Mouse (Mus musculus) adrenal gland, postnatal 36 days (tissue): ENCODE measurements around the gene Helz2. TPM values are rescaled to one million over a fixed set of nuclear protein-coding genes. Genes with fewer than 3 reads are reported as not detected.
A peak's percentile ranks its signal among the peaks of the same experiment; 100 is the strongest.

ENCODE experiments used
- DNase-seq, 2 experiments: peaks; one replicate each; pipeline ENCODE4 v3.0.0; 2021; ENCODE audit warnings: mixed read lengths in 1 of 2
- long read RNA-seq, 2 experiments: library from polyadenylated mRNA; stranded (forward); transcript quantifications; one replicate each; pipeline ENCODE4 v2.0.0; 2021; ENCODE audit warnings: borderline sequencing depth in 2 of 2
- total RNA-seq, 2 experiments: library from RNA; stranded (reverse); gene quantifications; 2 replicates each; pipeline ENCODE4 v1.2.3; 2021

Gene Helz2
- 10 to 100 TPM; 19.3 to 28.7 TPM for total RNA-seq
- long read RNA-seq, experiment 1, partial matches to known transcripts = 1 of 1 reads
- long read RNA-seq, experiment 1, other reads (novel, unspliced or antisense) = 0 of 1 reads
- long read RNA-seq, experiment 2, partial matches to known transcripts = 2 of 2 reads
- long read RNA-seq, experiment 2, other reads (novel, unspliced or antisense) = 0 of 2 reads

DNA sequence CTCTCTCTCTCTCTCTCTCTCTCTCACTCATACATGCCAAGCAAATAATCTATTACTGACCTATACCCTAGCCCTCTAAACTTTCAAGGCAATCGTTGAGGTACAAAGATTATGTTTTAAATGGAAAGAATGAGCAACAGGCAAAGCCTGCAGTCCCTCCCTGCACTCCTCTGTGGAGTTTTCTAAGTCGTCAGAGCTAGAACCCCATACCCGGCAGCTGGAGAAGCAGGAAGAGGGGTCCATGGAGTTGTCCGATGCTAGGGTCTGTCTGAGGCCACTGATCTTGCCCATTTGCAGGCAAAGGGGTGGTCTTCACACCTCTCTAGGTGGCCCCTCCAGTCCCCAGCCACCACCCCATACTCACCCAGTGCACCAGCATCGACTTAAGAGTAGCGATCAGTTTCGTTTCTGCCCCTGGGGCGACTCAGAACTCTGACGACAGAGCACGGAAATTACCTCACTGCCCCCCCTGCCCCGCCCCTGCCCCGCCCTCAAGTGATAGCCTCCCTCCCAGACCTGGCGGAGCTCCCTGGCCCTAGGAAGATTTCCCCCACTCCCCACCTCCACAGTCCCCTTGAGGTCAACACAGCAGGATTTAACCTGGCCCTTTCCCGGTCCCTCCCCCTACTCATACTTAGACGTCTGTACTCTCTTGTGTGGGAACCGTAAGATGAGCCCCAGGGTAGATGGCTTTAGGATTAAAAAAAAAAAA lies at the start of gene Helz2:
Gene Helz2 (minus strand): TSS at position 426 of the 712 bp plus-strand sequence.
- peak; percentile 69 to 75 for DNase-seq

DNA sequence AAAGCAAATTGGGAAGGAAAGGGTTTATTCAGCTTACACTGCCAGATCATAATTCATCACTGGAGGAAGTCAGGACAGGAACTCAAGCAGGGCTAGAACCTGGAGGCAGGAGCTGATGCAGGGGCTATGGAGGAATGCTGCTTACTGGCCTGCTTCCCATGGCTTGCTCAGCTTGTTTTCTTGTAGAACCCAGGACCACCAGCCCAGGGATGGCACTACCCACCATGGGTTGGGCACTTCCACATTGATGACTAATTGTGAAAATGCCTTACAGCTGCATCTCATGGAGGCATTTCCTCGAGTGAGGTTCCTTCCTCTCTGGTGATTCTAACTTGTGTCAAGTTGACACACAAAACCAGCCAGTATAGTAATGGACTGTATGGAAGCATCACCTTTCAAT lies 49.1 kb upstream of the Helz2 start:
- no peak for DNase-seq

DNA sequence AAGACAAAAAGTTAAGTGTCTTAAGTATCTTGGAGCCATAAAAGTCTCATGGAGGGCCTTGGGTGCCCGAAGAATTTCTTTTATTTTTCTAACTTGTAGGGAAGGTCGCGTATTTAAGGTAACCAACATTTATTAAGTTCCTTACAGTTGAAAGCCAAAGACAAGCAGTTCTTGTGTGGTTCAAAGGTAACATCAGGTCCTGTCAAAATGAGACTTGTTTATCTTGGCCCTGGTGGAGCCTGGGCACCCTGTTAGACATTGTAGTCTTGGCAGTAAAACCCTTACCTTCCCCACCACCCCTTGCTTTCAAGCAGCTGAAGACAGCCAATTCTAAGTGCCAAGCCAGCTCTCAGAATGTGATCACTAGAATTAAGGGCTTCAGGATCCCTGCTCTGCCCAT lies 46.9 kb upstream of the Helz2 start:
- no peak for DNase-seq

DNA sequence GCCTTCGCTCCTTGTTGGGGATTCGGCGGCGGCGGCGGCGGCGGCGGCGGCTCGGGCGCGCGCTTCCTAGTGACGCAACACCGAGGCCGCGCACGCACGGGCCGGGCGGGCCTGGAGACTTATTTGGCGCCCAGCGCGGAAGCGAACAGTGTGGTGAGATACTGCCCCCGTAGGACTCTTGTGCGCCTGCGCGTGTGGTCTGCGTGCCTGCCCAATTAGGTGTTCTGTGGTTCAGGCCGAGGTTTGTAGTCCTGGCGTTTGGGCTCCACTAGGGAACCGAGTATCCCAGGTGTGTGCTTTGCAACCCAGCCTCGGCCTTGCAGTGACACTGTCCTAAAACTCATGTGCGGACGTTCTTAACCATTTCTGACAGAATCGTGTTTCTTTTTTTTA lies 46.1 kb upstream of the Helz2 start, which contains the start of gene Gmeb2:
Gene Gmeb2 (minus strand): TSS at position 78 of the 393 bp plus-strand sequence.
- peak; percentile 93 to 95 for DNase-seq

DNA sequence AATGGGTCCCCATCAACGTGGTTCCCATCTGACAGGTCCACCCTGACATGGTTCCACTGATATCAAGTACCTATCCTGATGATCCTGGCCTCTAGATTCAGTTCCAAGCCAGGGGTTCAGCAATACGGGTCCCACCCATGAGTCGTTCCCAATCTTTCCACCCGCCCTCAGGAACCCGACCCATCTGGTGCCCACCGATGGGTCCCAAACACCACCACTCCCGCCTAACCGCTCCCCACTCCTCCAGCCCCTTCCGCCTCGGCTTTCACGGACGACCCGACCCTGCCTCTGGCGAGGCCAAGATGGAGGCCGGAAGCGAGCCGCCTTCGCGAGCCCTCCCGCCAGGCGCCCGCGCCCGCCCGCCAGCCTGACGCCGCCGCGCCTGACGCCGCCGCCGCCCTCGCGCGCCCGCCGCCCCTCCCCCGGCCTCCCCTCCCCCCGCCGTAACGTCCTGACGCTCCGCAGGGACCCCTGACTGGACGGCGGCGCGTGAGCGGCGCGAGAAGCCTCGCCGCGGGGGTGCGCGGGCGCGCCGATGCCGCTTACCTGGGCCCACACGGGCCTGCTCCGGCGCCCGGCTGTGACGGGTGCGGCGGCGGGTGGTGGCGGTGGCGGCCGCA lies 45.6 kb upstream of the Helz2 start:
- DNase-seq = peak; percentile 88 to 92

DNA sequence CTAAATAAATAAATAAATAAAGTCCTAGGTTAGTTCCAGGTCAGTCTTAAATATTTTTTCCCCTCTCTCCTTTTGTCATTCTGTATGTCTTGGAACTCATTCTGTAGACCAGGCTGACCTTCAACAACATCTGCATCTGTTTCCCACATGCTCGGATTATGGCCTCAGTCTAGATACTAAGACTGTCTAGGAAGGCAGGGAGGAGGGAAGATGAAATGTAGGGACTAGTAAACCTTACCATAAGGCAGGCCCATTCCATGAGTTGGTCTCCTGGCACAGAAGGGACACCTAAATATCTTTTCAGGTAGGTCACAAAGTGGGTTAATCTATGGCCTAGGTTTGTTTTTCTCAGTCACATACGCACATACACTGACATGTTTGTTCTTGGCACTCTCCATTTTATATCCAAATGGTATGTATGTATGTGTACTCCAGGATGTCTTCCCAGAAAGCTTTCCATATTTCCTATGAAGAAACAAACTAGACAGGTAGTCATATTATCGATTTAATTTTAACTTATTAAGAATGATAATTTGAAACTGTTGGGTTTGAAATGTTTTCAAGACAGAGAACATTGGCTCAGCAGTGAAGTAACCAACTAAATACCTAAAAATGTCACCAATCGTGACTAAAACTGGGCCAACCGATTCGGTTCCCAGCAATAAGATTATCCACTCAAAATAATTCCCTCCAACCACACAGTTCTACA lies 45.0 kb upstream of the Helz2 start:
- DNase-seq = no peak

DNA sequence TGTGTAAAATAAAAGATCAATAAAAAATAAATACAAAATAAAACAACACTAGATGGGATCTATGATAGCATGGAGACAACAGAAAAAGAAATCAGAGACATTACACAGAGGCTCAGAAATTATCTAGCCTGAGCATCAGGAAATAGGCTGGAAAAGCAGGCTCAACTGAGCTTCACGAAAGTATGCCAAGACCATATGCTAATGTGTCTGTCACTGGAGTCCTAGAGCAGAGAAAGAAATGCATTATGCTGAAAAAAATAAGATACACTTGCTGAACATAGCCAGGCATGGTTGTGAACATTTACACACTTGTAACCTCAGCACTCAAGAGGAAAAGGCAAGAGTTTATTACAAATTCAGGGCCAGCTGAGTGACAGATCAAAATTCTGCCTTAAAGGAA lies 38.1 kb upstream of the Helz2 start:
- DNase-seq = no peak

DNA sequence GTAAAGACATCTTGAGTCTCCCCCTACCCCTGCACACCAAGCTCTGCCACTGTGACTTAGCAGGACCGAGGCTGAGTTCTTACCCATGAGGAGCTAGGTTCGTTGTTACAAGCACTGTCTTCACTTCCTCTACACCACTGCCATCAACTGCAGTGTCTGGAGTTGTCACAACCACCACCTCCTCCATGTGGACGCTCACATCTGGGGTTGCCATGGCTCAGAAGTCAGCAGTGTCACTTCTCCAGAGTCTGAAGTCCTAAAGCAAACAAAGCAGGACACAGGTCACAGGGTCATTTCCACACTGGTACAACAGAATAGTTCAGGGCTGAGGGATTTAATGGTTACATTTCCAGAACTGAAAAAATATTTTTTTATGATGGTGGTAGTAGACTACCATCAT lies 36.0 kb upstream of the Helz2 start:
- DNase-seq = no peak

DNA sequence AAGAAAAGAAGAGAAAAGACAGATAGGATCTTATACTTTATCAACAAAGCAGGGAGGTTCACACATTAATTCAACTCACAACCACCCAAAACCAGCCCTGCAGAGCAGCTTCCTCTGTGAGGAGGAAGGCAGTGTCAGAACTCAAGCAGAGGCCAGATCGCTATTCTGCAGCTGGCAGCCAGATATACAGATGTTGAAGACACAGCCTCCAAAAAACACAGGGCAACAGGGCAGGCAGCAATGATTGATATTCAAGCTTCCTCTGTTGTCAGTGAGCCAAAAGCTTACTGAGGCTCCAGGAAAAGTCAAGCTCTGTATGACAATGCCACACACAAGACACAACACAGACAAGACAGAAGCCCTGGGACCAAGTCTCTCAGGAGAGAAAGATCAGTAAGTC lies 34.9 kb upstream of the Helz2 start:
- peak; percentile 25 to 52 for DNase-seq

DNA sequence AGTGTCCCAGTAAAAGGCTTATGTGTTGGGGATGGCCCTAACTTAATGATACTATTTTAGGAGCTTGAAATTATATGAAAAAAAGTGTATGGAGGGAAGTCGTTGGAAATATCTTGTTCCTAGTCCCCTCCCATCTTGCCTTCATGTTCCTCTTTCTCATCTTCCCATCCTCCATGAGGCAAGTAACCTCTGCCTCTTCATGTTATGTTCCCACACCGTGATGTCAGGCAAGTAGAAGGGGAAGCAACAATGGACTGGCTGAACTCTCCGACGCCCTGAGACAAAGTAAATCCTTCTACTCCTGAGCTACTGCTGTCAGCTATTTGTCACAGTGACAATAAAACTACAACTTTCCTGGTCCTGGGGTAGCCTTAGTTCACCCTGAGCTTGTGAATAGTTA lies 32.8 kb upstream of the Helz2 start:
- DNase-seq = no peak

DNA sequence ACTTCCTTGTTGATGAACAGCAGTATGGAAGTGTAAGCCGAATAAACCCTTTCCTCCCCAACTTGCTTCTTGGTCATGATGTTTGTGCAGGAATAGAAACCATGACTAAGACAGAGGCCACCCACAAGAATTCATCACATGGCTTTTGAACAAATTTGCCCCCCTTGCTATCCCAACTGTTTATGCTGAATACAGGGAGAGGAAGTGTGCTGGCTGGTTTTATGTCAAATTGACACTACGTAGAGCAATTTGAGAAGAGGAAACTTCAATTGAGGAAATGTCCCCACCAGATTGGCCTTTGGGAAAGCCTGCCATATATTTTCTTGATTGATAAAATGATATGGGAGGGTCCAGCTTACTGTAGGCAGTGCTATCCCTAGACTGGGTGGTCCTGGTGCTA lies 32.0 kb upstream of the Helz2 start:
- DNase-seq = no peak

DNA sequence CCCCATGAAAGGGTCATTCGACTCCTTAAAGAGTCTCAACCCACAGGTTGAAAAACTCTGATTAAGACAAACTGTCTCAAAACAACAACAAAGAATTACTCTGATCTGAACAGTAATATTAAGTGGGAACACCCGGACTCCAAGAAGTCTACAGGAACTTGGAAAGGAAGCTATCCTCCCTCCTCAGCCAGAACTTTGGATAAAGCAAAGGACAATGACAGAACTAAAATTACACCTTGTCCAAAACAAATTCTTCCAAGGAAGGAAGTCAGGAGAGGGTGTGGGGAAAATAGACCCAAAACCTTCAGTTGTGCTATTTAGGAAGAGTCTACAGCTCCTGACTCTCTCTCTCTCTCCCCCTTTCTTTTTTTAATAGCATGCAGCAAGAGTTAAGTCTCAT lies 30.3 kb upstream of the Helz2 start:
- DNase-seq = no peak

DNA sequence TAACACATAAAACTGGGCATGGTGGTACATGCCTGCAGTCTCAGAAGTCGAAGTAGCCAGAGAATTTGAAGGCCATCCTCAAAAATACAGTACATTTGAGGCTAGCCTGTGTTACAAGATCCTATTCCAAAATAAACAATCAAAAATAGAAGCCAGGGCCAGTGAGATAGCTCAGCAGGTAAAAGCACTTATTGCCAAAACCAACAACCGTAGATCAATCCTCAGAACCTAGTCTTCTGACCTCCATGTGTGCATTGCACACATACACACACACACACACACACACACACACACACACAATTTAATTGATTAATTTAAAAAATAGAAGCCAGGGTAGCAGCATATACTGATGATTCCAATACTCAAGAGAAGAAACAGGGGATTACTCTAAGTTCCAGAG lies 25.0 kb upstream of the Helz2 start:
- DNase-seq = no peak

DNA sequence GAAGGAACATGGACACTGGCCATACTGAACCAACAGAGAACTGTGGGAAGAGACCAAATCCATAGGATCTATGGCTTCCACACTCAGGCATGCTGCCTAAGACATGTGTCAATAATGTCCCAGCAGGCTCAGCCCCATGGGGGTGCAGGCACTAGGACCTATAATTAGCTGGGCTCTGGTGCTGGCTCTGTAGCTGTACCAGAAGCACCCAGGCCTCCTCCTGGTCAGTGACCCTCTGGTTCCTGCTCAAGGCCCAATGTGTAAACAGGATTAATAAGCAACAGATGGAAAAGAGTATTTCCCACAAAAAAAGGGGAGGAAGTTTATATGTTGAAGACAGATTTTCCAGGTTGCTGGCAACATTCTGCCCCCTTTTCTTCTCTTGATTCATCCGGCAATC lies 11.4 kb upstream of the Helz2 start:
- no peak for DNase-seq

DNA sequence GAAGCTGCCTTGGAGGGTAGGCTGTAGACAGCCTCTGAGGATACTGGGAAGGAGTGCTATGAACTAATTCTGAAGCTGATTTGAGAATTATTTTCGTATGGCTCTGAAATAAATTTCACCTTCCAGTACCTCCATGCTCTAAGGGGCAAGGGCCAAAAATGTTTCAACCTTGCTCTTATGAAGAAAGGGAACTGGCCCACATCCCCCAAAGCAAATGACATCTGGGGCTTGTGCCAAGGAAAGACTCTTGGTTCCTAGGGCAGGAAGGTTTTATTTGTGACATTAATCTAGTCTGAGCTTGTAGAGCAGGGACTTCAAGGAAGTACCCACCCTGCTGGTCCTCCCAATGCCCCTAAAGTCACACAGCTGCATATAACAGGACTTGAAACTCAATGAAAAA lies 10.0 kb upstream of the Helz2 start:
- no peak for DNase-seq

DNA sequence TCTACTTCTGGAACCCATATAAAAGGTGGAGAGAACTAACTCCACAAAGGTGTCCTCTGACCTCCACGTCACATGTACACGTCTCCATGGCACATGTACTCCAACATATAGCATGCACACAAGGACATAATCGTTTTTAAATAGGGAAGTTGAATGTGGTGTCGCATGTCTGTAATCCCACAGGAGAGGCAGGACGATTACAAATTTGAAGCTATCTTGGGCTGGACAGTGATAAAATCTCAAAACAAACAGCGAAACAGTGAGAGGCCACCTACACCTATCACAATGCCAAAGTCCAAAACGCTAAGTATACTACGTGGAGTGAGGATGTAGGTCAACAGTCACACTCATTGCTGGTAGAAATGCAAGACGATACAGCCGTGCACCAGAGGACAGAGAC lies 7.4 kb upstream of the Helz2 start:
- no peak for DNase-seq

DNA sequence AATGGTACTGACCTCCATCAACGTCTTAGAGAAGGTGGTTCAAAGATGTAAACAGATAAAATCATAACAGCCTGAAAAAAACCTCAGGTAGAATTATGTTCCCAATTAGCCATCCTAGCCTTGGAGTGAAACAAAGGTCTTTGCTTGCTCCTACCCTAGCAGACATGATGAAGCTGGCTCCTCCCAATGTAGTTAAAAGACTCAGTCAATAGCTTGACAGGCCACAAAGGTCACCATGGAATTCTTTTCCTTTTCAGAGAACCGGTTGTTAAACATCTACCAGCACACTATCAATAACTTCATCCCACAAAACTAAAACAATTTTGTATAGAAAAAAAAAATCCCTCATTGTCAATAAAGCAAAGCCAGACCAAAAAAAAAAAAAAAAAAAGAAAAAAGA lies 3.2 kb upstream of the Helz2 start:
- no peak for DNase-seq

DNA sequence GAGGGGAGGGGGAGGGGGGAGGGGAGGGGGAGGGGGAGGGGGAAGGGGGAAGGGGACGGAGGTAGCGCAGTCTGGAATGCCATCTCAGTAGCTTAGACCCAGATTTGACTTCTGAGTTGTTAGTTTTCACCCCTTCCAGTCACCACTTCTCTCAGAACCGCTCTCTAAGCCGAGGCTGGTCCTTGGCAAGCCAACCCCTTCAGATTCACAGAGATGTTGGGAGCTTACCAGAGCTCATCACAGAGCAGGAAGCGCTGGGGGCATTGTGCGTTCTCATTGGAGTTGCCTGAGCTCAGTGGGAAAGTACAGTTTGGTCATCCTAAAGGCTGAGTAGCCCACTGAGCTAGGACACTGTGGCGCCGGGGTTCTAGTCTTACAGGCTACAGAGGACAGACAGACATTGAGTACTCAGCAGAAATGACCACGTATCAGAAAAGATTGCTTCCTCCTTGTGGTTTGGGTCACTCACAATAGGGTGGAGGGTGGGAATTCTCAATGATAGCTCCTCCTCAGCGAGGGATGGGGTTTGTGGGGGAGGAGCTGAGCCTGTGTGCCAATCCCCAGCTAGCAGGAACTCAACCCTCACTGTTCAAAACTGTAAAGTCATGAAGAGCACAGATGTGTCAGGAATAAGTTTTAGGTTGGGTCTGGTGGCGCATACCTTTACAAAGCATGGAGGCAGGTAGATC lies 2.0 kb upstream of the Helz2 start:
- DNase-seq = peak in 1 of 2 experiments; percentile 57

DNA sequence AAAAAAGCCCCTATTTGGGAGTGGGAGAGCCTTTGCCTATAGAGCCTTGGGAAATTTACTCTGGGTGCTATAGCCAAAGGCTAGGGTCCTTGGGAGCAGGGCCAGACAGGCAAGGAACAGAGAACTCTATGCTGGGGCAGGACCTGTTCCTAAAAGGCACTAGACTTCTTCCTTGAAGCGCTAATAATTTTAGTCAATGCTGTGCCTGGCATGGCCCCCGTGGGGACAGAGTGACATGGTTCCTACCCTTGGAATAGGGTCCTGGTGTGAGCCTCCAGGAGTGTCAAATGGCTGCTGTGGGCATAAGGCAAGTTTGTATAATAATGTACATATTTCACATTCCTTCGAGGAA lies 463 bp upstream of the Helz2 start:
- no peak for DNase-seq

DNA sequence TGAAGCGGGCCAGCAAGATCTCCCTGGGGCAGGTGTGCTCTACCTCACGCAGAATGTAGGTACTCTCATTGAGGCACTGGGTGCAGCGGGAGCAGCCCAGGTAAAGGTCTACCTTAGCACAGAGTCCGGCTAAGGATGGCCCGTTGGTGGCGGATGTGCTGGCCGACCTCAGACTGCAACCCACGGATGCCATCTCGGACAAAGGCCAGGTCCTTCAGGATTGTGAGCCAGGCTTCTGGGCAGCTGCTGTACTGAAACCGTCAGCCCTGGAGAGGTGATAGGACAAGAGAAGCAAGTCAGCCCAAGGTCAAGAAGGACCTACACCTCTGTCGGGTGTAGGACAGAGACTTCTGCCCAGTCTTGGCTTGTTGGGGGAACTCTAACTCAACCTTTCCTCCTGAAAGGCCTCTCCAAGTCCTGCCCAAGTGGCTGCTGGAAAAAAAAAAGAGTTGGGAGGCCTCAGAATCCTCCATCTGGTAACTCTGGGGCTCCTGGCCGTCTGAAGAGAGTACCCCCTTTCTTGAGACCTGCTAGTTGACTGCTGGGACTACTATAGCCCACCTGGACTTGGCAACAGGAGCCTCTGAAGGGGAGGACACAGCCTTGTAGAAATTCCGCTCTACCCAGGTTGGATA lies 904 bp downstream of the Helz2 start:
- DNase-seq = no peak

DNA sequence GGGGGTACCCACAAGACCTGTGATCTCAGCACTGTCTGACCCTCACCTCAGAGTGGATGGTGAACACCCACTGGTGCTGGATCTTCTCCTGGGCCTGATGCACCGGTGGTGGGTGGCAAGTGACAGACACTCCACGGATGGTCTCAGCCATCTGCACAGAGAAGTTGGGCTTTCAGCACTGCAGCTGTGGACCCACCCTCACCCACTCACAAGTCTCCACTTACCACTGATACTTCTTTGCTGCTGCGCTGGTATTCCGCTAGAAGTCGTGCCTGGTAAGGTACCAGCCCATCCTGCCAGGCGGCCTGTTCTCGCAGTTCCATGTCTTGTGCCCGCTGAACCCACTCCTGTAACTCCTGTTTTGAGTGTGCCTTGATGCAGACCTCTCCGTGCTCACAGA lies 2.6 kb downstream of the Helz2 start:
- DNase-seq = no peak

DNA sequence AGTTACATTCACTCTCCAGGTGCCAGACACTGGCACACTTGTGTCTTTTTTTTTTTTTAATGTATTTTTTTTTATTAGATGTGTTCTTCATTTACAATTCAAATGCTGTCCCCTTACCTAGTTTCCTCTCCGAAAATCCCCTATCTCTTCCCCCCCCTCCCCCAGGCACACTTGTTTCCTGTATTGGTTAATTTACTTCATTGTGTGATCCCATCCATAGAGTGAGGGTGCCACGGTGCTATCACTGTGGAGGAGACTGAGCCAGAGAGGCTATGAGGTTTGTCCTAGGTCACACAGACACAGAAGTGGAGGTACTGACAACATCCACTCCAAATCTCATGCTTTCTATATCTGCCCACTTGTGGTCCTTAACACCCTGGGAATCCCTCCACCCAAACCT lies 3.0 kb downstream of the Helz2 start:
- no peak for DNase-seq
